Mouse (Mus musculus) testis, postnatal 10 days (tissue): Measurements from ENCODE around the gene Kcnk12.

Source experiments
- DNase-seq: peaks from one replicate; pipeline ENCODE4 v3.0.0; 2021; ENCODE audit warnings: low spot score

Kcnk12 gene

GRCm38 (mm10) chr17:87698996-87699765 lies 98.6 kb downstream of the Kcnk12 start:
- DNase-seq, result peak; percentile 40

- no peak for DNase-seq
Observed at GRCm38 (mm10) chr17:87696814-87697213, 101.0 kb downstream of the Kcnk12 start.

- no peak for DNase-seq
Observed at GRCm38 (mm10) chr17:87695874-87696465, 101.8 kb downstream of the Kcnk12 start.
